Mouse (Mus musculus) urinary bladder, postnatal 10 days (tissue): Measurements from ENCODE around the gene Ggps1.
"Not testable (repeated sequence)": the region's sequence is repeated elsewhere in the genome, so short reads cannot be mapped to it uniquely, and the experiment has no call there.

Source experiments
- DNase-seq: peaks from one replicate; pipeline ENCODE4 v3.0.0; 2022; ENCODE audit warnings: low spot score

The Ggps1 gene

GRCm38 (mm10) chr13:14038911-14039291 is 24.4 kb downstream of the Ggps1 start:
- no peak for DNase-seq

GRCm38 (mm10) chr13:14035875-14036630 is 27.2 kb downstream of the Ggps1 start:
- no peak for DNase-seq

GRCm38 (mm10) chr13:14035352-14035751 is 27.9 kb downstream of the Ggps1 start:
- not testable (repeated sequence) for DNase-seq

- no peak for DNase-seq
Measured at GRCm38 (mm10) chr13:14034073-14034348, 29.3 kb downstream of the Ggps1 start.

- no peak for DNase-seq
Measured at GRCm38 (mm10) chr13:14033309-14034072, 29.8 kb downstream of the Ggps1 start.

GRCm38 (mm10) chr13:14026154-14026820 is 37.0 kb downstream of the Ggps1 start:
- no peak for DNase-seq

- DNase-seq = no peak
Measured at GRCm38 (mm10) chr13:14025554-14025953, 37.7 kb downstream of the Ggps1 start.

GRCm38 (mm10) chr13:14021417-14021816 is 41.9 kb downstream of the Ggps1 start:
- not testable (repeated sequence) for DNase-seq

GRCm38 (mm10) chr13:14018852-14019251 is 44.4 kb downstream of the Ggps1 start:
- DNase-seq = no peak

- DNase-seq = no peak
Measured at GRCm38 (mm10) chr13:14018283-14018682, 45.0 kb downstream of the Ggps1 start.

GRCm38 (mm10) chr13:14015609-14016008 is 47.7 kb downstream of the Ggps1 start:
- no peak for DNase-seq

- no peak for DNase-seq
Measured at GRCm38 (mm10) chr13:14014540-14014939, 48.7 kb downstream of the Ggps1 start.

- no peak for DNase-seq
Measured at GRCm38 (mm10) chr13:14014001-14014400, 49.3 kb downstream of the Ggps1 start.

- no peak for DNase-seq
Measured at GRCm38 (mm10) chr13:14011454-14011995, 51.8 kb downstream of the Ggps1 start.

- DNase-seq = no peak
Measured at GRCm38 (mm10) chr13:14006056-14006455, 57.2 kb downstream of the Ggps1 start.

GRCm38 (mm10) chr13:14004999-14005398 is 58.3 kb downstream of the Ggps1 start:
- DNase-seq = no peak

- DNase-seq = no peak
Measured at GRCm38 (mm10) chr13:14004086-14004485, 59.2 kb downstream of the Ggps1 start.

- no peak for DNase-seq
Measured at GRCm38 (mm10) chr13:14002706-14003105, 60.6 kb downstream of the Ggps1 start.
